Mouse (Mus musculus) lung, postnatal 0 days (tissue): ENCODE results near the gene Tbc1d22a.

ENCODE experiments used
- CTCF ChIP-seq: IDR thresholded peaks from 2 replicates; pipeline ENCODE4 v1.5.1; 2016; ENCODE audit warnings: antibody characterized with exemption, mild to moderate bottlenecking
- EP300 ChIP-seq: IDR thresholded peaks from 2 replicates; pipeline ENCODE4 v1.6.1; 2016; ENCODE audit warnings: antibody characterized with exemption, mild to moderate bottlenecking, control low read depth

DNA sequence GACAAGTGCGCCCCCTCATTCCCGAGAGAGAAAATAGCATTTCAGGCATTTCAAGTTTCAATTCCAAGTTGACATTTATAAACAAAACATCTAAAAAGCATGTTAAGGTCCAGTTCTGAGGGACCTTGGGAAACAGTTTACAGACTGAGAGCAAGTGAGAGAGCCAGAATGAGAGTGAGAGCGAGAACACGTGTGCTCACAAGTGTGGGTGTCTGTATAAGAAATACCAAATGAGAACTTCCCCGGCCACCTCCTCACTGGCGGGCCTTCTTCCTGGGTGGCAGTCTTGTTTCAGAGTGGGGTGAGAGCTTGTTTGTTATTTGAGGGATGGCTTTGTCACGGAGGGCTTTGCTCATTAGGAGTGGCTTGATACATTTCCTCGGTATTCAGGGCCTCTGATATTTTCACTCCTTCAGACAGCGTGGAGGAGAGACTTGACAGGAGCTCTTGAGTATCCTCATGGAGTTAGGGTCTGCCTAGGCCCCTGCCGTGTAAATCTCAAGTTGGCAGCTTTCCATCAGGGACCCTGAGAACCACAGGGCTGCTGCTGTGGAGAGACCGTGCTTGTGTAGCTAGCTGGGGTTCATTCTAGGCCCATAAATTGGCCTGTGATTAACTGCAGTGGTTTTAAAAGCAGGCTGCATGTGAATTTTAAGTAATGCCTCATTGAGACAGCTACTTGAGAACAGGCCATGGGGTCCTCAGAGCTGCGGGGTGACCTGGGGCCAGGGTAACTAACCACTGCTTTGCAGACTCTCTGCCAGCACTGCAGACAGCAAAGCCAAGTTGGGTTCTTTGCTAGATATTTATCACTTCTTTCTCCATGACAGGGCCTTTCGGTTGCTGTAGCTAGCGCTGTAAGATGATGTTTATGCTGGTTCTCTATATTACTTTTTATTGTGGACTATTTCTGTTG is 65.1 kb downstream of the Tbc1d22a start:
- TF ChIP-seq CTCF: no peak
- TF ChIP-seq EP300: no peak
